Mouse (Mus musculus) T-helper 2 cell (primary cell): Measurements from ENCODE around the gene Rell1.

ENCODE experiments used
- in situ Hi-C: fragments of 300-600 bp; cut with MboI, MseI; formaldehyde crosslinking; loops from one replicate; pipeline ENCODE4 v1.15.1; 2025; ENCODE audit warnings: high pct_unique_total_duplicates

The Rell1 gene

DNA sequence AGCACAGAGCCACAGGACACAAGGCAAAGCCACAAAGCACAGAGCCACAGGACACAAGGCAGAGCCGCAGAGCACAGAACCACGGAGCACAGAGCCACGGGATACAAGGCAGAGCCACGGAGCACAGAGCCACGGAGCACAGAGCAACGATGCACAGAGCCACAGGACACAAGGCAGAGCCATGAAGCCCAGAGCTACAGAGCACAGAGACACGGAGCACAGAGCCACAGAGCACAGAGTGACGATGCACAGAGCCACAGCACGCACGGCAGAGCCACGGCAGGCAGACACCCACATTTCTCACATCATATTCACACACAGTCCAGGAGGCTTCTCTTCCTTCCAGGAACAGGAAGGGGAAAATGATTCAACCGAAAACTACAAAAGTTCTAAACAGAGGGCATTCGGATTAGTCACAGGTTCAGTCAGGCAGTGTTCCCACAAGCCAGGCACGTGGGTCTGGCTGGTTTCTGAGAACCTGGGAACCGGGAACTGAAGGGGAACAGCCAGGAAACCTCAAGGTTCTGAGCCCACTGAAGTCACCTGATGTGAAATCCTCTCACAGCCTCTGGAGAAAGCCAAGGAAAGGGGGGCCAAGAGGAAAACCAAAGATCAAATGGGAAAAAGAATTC is 15.2 kb downstream of the Rell1 start:
- in situ Hi-C loops, result no loop called here

GRCm38 (mm10) chr5:63952039-63952438 is 16.7 kb downstream of the Rell1 start:
- in situ Hi-C loops, result no loop called here

- in situ Hi-C loops, result no loop called here
These were observed 17.2 kb downstream of the Rell1 start for GRCm38 (mm10) chr5:63951421-63951911.

- in situ Hi-C loops, result no loop called here
These were observed 19.5 kb downstream of the Rell1 start for GRCm38 (mm10) chr5:63949195-63949594.

GRCm38 (mm10) chr5:63947526-63947925 is 21.2 kb downstream of the Rell1 start:
- in situ Hi-C loops, result no loop called here

- in situ Hi-C loops, result no loop called here
These were observed 25.4 kb downstream of the Rell1 start for GRCm38 (mm10) chr5:63943291-63943690.

DNA sequence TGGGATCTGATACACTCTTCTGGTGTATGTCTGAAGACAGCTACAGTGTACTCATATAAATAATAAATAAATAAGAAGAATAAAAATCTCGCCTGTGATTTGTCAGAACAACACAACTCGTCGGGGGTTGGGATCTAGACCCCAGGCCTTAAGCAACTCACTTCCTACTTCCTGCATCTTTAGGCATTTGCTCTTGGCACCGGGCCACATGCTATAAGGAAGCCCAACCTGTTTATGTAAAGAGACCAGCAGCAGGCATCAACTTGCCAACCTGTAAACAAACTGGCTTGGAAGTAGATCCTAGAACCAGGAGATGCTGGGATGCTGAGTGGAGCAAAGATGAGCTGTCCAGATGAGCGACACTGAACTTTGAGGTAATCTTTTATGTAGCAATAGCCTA is 26.8 kb downstream of the Rell1 start:
- in situ Hi-C loops, result no loop called here

GRCm38 (mm10) chr5:63938575-63938974 is 30.1 kb downstream of the Rell1 start:
- in situ Hi-C loops, result no loop called here

- in situ Hi-C loops, result no loop called here
These were observed 32.0 kb downstream of the Rell1 start for GRCm38 (mm10) chr5:63936740-63937139.

DNA sequence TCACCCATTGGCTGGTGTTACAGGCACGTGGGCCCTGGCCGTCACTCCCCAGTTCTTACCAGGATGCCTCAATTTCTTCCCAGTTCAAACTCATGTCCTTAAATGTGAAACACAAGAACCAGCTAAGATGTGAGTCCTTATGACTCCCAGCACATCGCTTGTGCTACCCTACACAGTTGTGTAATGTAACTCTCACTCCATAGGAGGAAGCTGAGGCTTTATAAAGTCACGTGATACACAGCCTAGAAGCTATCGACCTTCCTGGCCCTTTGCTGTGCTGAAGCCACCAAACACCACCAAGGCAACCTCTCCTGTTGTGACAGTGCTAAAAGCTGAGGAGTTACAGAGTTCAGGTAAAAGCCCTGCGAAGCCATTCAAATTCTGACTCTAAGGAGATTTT is 33.1 kb downstream of the Rell1 start:
- in situ Hi-C loops, result no loop called here

- in situ Hi-C loops, result no loop called here
These were observed 35.9 kb downstream of the Rell1 start for GRCm38 (mm10) chr5:63932829-63933228.

DNA sequence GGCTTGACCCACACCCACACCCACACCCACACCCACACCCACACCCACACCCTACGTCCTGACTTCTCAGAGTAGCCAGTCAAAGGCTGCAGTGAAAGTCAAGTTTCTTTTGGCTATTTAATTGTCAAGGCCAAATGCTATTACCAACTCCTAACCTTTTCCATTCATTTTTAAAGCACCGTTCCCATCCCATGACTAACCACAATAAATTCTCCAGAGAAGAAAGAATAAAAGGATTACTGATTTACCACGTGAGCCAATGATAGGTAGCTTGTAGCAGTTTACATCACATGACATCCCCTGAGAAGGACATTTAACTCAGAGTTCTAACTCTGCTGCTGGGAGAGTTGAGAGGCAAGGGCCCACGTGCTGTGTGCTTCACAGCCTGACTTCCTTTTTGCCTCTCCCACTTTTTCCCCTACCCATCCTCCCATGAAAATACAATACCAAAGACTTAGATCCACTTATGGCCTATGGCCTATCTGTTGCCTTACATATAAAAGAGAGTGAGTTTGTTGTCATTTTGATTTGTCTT is 37.8 kb downstream of the Rell1 start:
- in situ Hi-C loops, result no loop called here

DNA sequence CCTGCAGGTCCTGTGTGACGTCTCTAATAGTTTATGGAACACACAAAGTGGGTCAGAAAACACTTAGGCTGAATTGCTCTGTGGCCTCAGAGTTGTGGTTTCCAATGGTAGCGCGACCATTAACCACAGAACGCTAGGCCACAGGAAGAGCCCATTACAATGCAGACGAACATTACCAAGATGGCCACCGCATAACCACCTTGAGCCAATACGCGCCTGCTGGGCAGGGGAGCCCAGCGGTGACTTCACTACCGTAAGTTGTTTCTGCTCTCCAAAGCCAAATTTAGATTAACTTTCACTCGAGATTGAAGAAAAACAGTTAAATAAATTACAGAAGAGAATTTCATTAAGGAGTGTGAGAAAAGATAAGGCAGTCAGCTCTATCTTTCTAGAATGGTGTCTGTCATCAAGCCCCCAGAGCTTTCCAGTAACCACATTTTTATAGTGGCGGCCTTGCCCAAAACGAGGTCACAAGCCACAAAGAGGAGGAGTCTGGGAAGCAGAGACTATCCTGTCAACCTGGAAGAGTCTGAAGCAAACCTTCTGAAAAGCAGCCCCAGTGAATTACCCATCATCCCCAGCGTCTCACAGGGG is 43.6 kb downstream of the Rell1 start:
- in situ Hi-C loops, result no loop called here

- in situ Hi-C loops, result no loop called here
These were observed 45.2 kb downstream of the Rell1 start for GRCm38 (mm10) chr5:63923305-63924025.

- in situ Hi-C loops, result no loop called here
These were observed 50.5 kb downstream of the Rell1 start for GRCm38 (mm10) chr5:63918201-63918600.

- in situ Hi-C loops, result no loop called here
These were observed 52.1 kb downstream of the Rell1 start for GRCm38 (mm10) chr5:63916457-63917139.

DNA sequence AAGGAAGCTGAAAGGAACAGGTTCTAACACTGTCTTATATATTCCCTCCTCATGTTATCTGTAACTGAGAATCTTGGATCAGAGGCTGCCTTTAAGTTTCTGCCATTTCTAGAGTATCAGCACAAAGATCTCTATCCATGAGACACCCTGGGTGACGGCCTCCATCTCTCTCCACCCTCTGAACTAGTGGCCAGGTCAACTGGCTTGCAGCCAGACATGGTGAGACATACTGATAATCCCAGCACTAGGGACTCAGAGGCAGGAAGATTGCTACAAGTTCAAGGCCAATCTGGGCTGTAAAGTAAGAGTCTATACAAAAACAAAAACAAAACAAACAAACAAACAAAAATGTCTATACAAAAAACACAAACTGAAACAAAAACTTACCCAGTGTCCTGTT is 53.8 kb downstream of the Rell1 start:
- in situ Hi-C loops, result no loop called here

DNA sequence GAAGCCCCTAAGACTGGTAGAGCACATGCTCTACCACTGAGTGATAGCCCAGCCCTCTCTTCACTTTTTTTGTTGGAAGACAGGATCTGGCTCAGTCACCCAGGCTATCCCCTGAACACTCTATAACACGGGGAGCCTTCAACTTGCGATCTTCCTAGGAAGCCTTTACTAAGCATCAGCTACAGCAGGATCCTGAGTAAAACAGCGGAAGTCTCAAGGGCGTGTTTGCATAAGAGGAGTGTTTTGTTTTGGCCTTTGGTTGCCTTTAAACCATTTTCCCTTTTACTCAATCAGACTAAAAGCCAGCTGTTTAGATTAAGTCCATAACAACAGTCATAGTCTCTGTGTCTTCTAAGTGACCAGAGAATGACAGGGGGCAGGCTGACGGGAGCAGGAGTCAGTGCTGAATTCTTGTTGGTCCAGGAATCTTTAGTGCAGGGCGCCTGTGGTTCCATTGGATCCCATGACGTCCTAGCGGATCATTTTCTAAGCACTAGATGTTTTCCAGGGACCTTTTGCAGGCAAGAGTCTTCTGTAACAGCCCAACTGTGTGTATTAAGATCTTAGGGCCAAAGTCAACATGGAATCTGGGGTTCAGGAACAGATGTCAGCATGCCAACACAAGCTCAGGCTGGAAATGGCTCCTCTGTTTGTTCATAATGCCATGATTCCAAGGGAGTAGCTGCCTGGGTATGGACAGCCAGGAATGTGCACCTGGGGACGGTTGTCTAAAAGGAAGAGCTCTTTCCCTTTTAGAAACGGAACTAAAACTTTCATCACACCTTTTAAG is 58.3 kb downstream of the Rell1 start:
- in situ Hi-C loops, result no loop called here

DNA sequence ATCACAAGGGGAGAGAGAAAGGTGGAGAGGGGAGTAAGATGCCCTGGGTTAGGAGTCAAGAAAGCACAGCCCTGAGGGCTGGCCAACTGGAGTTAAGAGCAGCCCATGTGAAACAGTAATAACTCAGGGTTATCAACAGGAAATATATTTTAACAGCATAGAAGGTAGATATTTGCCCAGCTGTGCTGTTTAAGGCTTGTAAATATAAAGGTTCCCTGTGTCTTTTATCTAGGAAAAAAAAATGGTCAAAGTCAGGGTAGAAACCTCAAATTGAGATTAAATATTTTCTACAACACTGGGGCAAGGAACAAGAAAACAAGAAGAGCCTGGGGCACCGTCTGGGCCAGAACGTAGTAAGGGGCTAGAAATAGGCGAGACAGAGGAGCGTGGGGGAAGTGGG is 61.2 kb downstream of the Rell1 start:
- in situ Hi-C loops, result loop anchor here (10.0 kb wide), 1 partner anchor 357 kb away; no protein-coding TSS in a partner anchor

DNA sequence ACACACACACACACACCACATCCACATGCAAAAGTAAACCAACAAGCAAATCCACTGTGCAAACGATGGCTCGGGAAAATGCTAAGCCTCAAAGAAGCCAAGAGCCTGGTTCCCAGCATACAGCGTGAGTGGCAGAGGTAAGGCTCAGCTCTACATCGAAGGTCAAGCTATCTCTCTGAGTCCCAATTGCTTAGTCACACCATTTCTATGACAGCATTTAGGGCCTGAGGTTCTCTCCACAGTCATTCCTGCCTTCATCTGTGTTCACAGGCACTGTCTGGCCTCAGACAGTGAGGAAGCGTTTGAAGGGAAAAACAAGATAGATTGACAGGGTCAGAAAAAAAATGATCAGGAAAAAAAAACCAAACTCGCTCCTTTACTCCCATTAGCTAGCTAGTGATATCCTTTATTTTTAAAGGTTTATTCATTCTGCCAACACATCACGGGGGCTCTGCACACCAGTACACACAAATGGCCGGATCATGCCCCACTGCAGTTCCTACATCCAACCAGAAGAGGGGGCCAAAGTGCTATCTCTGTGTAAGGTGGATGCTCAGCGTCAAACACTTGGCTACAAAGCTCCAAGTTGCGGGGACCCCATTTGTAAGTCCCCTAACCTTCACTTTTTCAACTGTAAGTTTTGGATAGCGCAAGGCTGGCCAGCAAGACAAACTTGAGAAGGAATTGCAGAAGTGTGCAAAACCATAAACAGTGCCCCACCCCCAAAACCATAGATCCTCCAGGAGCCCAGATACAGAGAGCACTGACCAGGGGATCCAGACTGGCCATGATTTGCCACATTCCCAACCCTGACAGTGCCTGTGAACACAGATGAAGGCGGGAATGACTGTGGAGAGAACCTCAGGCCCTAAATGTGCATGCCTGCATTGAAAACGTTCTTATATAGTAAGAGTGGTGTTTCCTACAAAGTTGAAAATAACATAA is 62.3 kb downstream of the Rell1 start:
- in situ Hi-C loops, result loop anchor here (10.0 kb wide), 1 partner anchor 358 kb away; no protein-coding TSS in a partner anchor
